Mouse (Mus musculus) forebrain, embryonic 11.5 days (tissue): ENCODE results near the gene Pcbd2. TPM values are rescaled to one million over a fixed set of nuclear protein-coding genes. Genes with fewer than 3 reads are reported as not detected.

Source experiments
- ATAC-seq: fragments of 200-750 bp; cut with Nextera tagmentation; replicated peaks from 2 replicates; pipeline ENCODE4 v1.8.0; 2017; ENCODE audit warnings: moderate TSS enrichment; ENCODE audit not compliant: low FRiP score
- DNase-seq: peaks from one replicate; pipeline ENCODE4 v3.0.0-alpha.2; 2017; ENCODE audit warnings: low spot score
- H3K27ac ChIP-seq: fragments of 300-500 bp; sonication (generic); 2 replicates; pipeline ENCODE4 v1.5.1; 2014; ENCODE audit warnings: low read depth, low read length
- H3K27me3 ChIP-seq: fragments of 300-500 bp; sonication (generic); 2 replicates; pipeline ENCODE4 v1.6.1; 2014; ENCODE audit warnings: mild to moderate bottlenecking, low read length, mixed read lengths; ENCODE audit not compliant: control insufficient read depth, insufficient read depth
- H3K36me3 ChIP-seq: fragments of 300-500 bp; sonication (generic); 2 replicates; pipeline ENCODE4 v1.6.1; 2014; ENCODE audit warnings: mild to moderate bottlenecking, low read length, moderate library complexity, mixed read lengths; ENCODE audit not compliant: control insufficient read depth, insufficient read depth
- H3K4me1 ChIP-seq: fragments of 300-500 bp; sonication (generic); replicated peaks from 2 replicates; pipeline ENCODE4 v1.6.1; 2014; ENCODE audit warnings: low read length, mixed read lengths; ENCODE audit not compliant: control insufficient read depth, insufficient read depth
- H3K4me2 ChIP-seq: fragments of 300-500 bp; sonication (generic); 2 replicates; pipeline ENCODE4 v1.6.1; 2014; ENCODE audit warnings: low read depth, mild to moderate bottlenecking, low read length, moderate library complexity, mixed read lengths; ENCODE audit not compliant: severe bottlenecking
- H3K4me3 ChIP-seq: fragments of 300-500 bp; sonication (generic); 2 replicates; pipeline ENCODE4 v1.5.1; 2014; ENCODE audit warnings: low read depth, low read length
- H3K9ac ChIP-seq: fragments of 300-500 bp; sonication (generic); 2 replicates; pipeline ENCODE4 v1.6.1; 2014; ENCODE audit warnings: low read length
- H3K9me3 ChIP-seq: fragments of 300-500 bp; sonication (generic); 2 replicates; pipeline ENCODE4 v1.6.1; 2016; ENCODE audit warnings: low read length, mixed read lengths; ENCODE audit not compliant: control insufficient read depth
- WGBS: fragments of 180-500 bp; shearing (Covaris S2); extraction: QIAGEN DNeasy Blood & Tissue Kit; methylation state at CpG from one replicate; pipeline ENCODE4 v1.1.7; 2014; 5-methylcytosine and 5-hydroxymethylcytosine counted together
- polyA plus RNA-seq: library from polyadenylated mRNA; unstranded; fragments of >200 nt; fragmentation: Nextera tagmentation; extraction: Ambion mirVana; gene quantifications from 2 replicates; pipeline ENCODE4 v1.2.1, GENCODE M21; 2014

Pcbd2 gene
- polyA plus RNA-seq, 1 experiment from 2014 or later = 32.9 TPM

- Histone ChIP-seq H3K4me1 (no peaks in the 10 kb centered on the region), H3K27me3 (no peaks in the 10 kb centered on the region), H3K27ac (no peak overlapping the region), H3K36me3 (no peaks in the 10 kb centered on the region), H3K9ac (no peak overlapping the region; the same call in 1 of the 2 replicates), H3K4me2 (no peak overlapping the region), H3K9me3 (no peaks in the 10 kb centered on the region), H3K4me3 (no peak overlapping the region)
- WGBS = 45% methylated on average over 8 of the region's 8 CpGs
- no peak for ATAC-seq
- DNase-seq = no peak
These were observed 29.6 kb downstream of the Pcbd2 start for GRCm38 (mm10) chr13:55756789-55757188.

GRCm38 (mm10) chr13:55757645-55758044, 30.5 kb downstream of the Pcbd2 start:
- DNase-seq = no peak
- WGBS = 87% methylated on average over 6 of the region's 6 CpGs
- Histone ChIP-seq H3K4me1 (no peaks in the 10 kb centered on the region), H3K9ac (no peak overlapping the region), H3K4me2 (no peak overlapping the region), H3K9me3 (no peaks in the 10 kb centered on the region), H3K27ac (no peak overlapping the region), H3K36me3 (no peaks in the 10 kb centered on the region), H3K4me3 (no peak overlapping the region), H3K27me3 (no peaks in the 10 kb centered on the region)
- ATAC-seq = no peak

GRCm38 (mm10) chr13:55760576-55760975, 33.4 kb downstream of the Pcbd2 start:
- Histone ChIP-seq H3K9me3 (no peaks in the 10 kb centered on the region), H3K9ac (no peak overlapping the region), H3K4me2 (no peak overlapping the region), H3K4me1 (no peaks in the 10 kb centered on the region), H3K27ac (no peak overlapping the region), H3K4me3 (no peak overlapping the region), H3K36me3 (no peaks in the 10 kb centered on the region), H3K27me3 (no peaks in the 10 kb centered on the region)
- ATAC-seq (no peak), DNase-seq (no peak)
- 43% methylated on average over 10 of the region's 10 CpGs for WGBS

GRCm38 (mm10) chr13:55761486-55761885, 34.3 kb downstream of the Pcbd2 start:
- no peaks in the 10 kb centered on the region for H3K9me3 ChIP-seq
- no peaks in the 10 kb centered on the region for H3K36me3 ChIP-seq
- H3K27ac ChIP-seq = no peak overlapping the region
- H3K4me2 ChIP-seq = no peak overlapping the region
- no peak overlapping the region for H3K9ac ChIP-seq
- ATAC-seq = no peak
- DNase-seq = no peak
- no peak overlapping the region for H3K4me3 ChIP-seq
- no peaks in the 10 kb centered on the region for H3K4me1 ChIP-seq
- no peaks in the 10 kb centered on the region for H3K27me3 ChIP-seq
- WGBS = 80% methylated on average over 10 of the region's 10 CpGs

- DNase-seq (no peak), ATAC-seq (no peak)
- H3K4me1 ChIP-seq = no peaks in the 10 kb centered on the region
- 87% methylated on average over 7 of the region's 7 CpGs for WGBS
- no peak overlapping the region for H3K27ac ChIP-seq
- H3K27me3 ChIP-seq = no peaks in the 10 kb centered on the region
- H3K4me3 ChIP-seq = no peak overlapping the region
- no peak overlapping the region for H3K4me2 ChIP-seq
- no peaks in the 10 kb centered on the region for H3K36me3 ChIP-seq
- H3K9ac ChIP-seq = no peak overlapping the region
- no peaks in the 10 kb centered on the region for H3K9me3 ChIP-seq
These were observed 47.2 kb downstream of the Pcbd2 start for GRCm38 (mm10) chr13:55774352-55774751.

- WGBS = 75% methylated on average over 11 of the region's 11 CpGs
- DNase-seq = no peak
These were observed 47.9 kb downstream of the Pcbd2 start for GRCm38 (mm10) chr13:55775056-55775455.

GRCm38 (mm10) chr13:55784268-55784667, 57.1 kb downstream of the Pcbd2 start, which contains the start of gene Catsper3:
Gene Catsper3, plus strand, starts transcription at chr13:55784568.
- H3K27me3 ChIP-seq = no peaks in the 10 kb centered on the region
- no peak within 1 kb of the TSS for H3K4me3 ChIP-seq
- no peak within 1 kb of the TSS for H3K4me2 ChIP-seq
- H3K27ac ChIP-seq = no peak within 1 kb of the TSS
- H3K9ac ChIP-seq = no peak within 1 kb of the TSS
- no peak for DNase-seq
- H3K4me1 ChIP-seq = no peaks in the 10 kb centered on the region
- H3K9me3 ChIP-seq = no peaks in the 10 kb centered on the region
- WGBS = 91% methylated on average over 3 of the region's 3 CpGs
- no peak for ATAC-seq
- no peaks in the 10 kb centered on the region for H3K36me3 ChIP-seq

More at GRCm38 (mm10) chr13:55775056-55775455, 47.9 kb downstream of the Pcbd2 start:
- no peaks in the 10 kb centered on the region for H3K4me1 ChIP-seq
- no peak overlapping the region for H3K27ac ChIP-seq
- ATAC-seq = no peak
- no peaks in the 10 kb centered on the region for H3K9me3 ChIP-seq
- no peak overlapping the region for H3K4me3 ChIP-seq
- no peak overlapping the region for H3K4me2 ChIP-seq
- H3K9ac ChIP-seq = no peak overlapping the region
- no peaks in the 10 kb centered on the region for H3K36me3 ChIP-seq
- H3K27me3 ChIP-seq = no peaks in the 10 kb centered on the region

- Histone ChIP-seq H3K27ac (no peak overlapping the region), H3K9me3 (no peaks in the 10 kb centered on the region)
- DNase-seq = no peak
These were observed 59.0 kb downstream of the Pcbd2 start for GRCm38 (mm10) chr13:55786120-55786519.

GRCm38 (mm10) chr13:55801246-55801645, 74.1 kb downstream of the Pcbd2 start:
- H3K4me2 ChIP-seq = no peak overlapping the region
- no peak for ATAC-seq
- no peak for DNase-seq

More at GRCm38 (mm10) chr13:55786120-55786519, 59.0 kb downstream of the Pcbd2 start:
- Histone ChIP-seq H3K4me2 (no peak overlapping the region), H3K36me3 (no peaks in the 10 kb centered on the region), H3K27me3 (no peaks in the 10 kb centered on the region), H3K4me1 (no peaks in the 10 kb centered on the region), H3K4me3 (no peak overlapping the region), H3K9ac (no peak overlapping the region)
- no peak for ATAC-seq
- WGBS = 85% methylated on average over 11 of the region's 11 CpGs

More at GRCm38 (mm10) chr13:55801246-55801645, 74.1 kb downstream of the Pcbd2 start:
- WGBS = 71% methylated on average over 2 of the region's 2 CpGs
- no peaks in the 10 kb centered on the region for H3K27me3 ChIP-seq
- H3K4me3 ChIP-seq = no peak overlapping the region
- H3K9me3 ChIP-seq = no peaks in the 10 kb centered on the region
- no peak overlapping the region for H3K27ac ChIP-seq
- H3K4me1 ChIP-seq = 0 out of 2 replicates have a peak, but pooled peaks cover 2% of the 10 kb centered on the region
- H3K36me3 ChIP-seq = no peaks in the 10 kb centered on the region
- no peak overlapping the region for H3K9ac ChIP-seq
